Mouse (Mus musculus): ENCODE results near the gene Bola2. TPM values are rescaled to one million over a fixed set of nuclear protein-coding genes. Genes with fewer than 3 reads are reported as not detected.
"Not testable (repeated sequence)": the region's sequence is repeated elsewhere in the genome, so short reads cannot be mapped to it uniquely, and the experiment has no call there.

Bola2 gene
- polyA plus RNA-seq, 1 experiment: 70.6 TPM

- DNase-seq (ENCODE audit: low read depth): no peak
Observed at GRCm38 (mm10) chr7:126708175-126708952, 13.2 kb downstream of the Bola2 start.

- DNase-seq (ENCODE audit: low read depth): no peak
Observed at GRCm38 (mm10) chr7:126710266-126710665, 15.1 kb downstream of the Bola2 start.

GRCm38 (mm10) chr7:126711910-126712309 lies 16.7 kb downstream of the Bola2 start:
- no peak for DNase-seq (ENCODE audit: low read depth)

GRCm38 (mm10) chr7:126715679-126716078 lies 20.5 kb downstream of the Bola2 start:
- DNase-seq (ENCODE audit: low read depth): no peak

- DNase-seq (ENCODE audit: low read depth): no peak
Observed at GRCm38 (mm10) chr7:126717566-126717965, 22.4 kb downstream of the Bola2 start.

- DNase-seq (ENCODE audit: low read depth): no peak
Observed at GRCm38 (mm10) chr7:126718787-126719337, 23.7 kb downstream of the Bola2 start.

- no peak for DNase-seq (ENCODE audit: low read depth)
Observed at GRCm38 (mm10) chr7:126721635-126722034, 26.4 kb downstream of the Bola2 start.

- no peak for DNase-seq (ENCODE audit: low read depth)
Observed at GRCm38 (mm10) chr7:126725077-126725476, 29.9 kb downstream of the Bola2 start.

GRCm38 (mm10) chr7:126725667-126726066 lies 30.5 kb downstream of the Bola2 start:
- no peak for DNase-seq (ENCODE audit: low read depth)

GRCm38 (mm10) chr7:126730256-126730789 lies 35.1 kb downstream of the Bola2 start:
- DNase-seq (ENCODE audit: low read depth): not testable (repeated sequence)

GRCm38 (mm10) chr7:126736122-126736521 lies 40.9 kb downstream of the Bola2 start:
- no peak for DNase-seq (ENCODE audit: low read depth)

- no peak for DNase-seq (ENCODE audit: low read depth)
Observed at GRCm38 (mm10) chr7:126739551-126739950, 44.4 kb downstream of the Bola2 start.

GRCm38 (mm10) chr7:126740132-126740735 lies 45.0 kb downstream of the Bola2 start:
- no peak for DNase-seq (ENCODE audit: low read depth)

- DNase-seq (ENCODE audit: low read depth): no peak
Observed at GRCm38 (mm10) chr7:126740977-126741376, 45.8 kb downstream of the Bola2 start.

- no peak for DNase-seq (ENCODE audit: low read depth)
Observed at GRCm38 (mm10) chr7:126741452-126741851, 46.3 kb downstream of the Bola2 start.

GRCm38 (mm10) chr7:126741964-126742482 lies 46.8 kb downstream of the Bola2 start:
- no peak for DNase-seq (ENCODE audit: low read depth)

- DNase-seq (ENCODE audit: low read depth): no peak
Observed at GRCm38 (mm10) chr7:126746066-126746465, 50.9 kb downstream of the Bola2 start.

GRCm38 (mm10) chr7:126746798-126747197 lies 51.6 kb downstream of the Bola2 start:
- no peak for DNase-seq (ENCODE audit: low read depth)

- no peak for DNase-seq (ENCODE audit: low read depth)
Observed at GRCm38 (mm10) chr7:126748824-126749223, 53.6 kb downstream of the Bola2 start.
